Mouse (Mus musculus): ENCODE measurements around the gene Afap1.

Gene Afap1

GRCm38 (mm10) chr5:35893093-35893804 is at the start of gene Afap1:
Afap1 (plus strand) TSS chr5:35893319.
- DNase-seq (ENCODE audit: low read depth, low spot score): peak; percentile 98

GRCm38 (mm10) chr5:35851485-35851884 is 41.6 kb upstream of the Afap1 start:
- DNase-seq (ENCODE audit: low read depth, low spot score): no peak

- DNase-seq (ENCODE audit: low read depth, low spot score): no peak
These were observed 39.7 kb upstream of the Afap1 start for GRCm38 (mm10) chr5:35853463-35853862.

- DNase-seq (ENCODE audit: low read depth, low spot score): no peak
These were observed 36.9 kb upstream of the Afap1 start for GRCm38 (mm10) chr5:35856245-35856644.

GRCm38 (mm10) chr5:35858069-35858468 is 35.0 kb upstream of the Afap1 start:
- peak; percentile 53 for DNase-seq (ENCODE audit: low read depth, low spot score)

GRCm38 (mm10) chr5:35861456-35861855 is 31.7 kb upstream of the Afap1 start:
- DNase-seq (ENCODE audit: low read depth, low spot score): no peak

GRCm38 (mm10) chr5:35869973-35870372 is 23.1 kb upstream of the Afap1 start:
- DNase-seq (ENCODE audit: low read depth, low spot score): no peak

- peak; percentile 68 for DNase-seq (ENCODE audit: low read depth, low spot score)
These were observed 22.6 kb upstream of the Afap1 start for GRCm38 (mm10) chr5:35870408-35871012.

- no peak for DNase-seq (ENCODE audit: low read depth, low spot score)
These were observed 19.7 kb upstream of the Afap1 start for GRCm38 (mm10) chr5:35873382-35873781.

GRCm38 (mm10) chr5:35876236-35876635 is 16.9 kb upstream of the Afap1 start:
- no peak for DNase-seq (ENCODE audit: low read depth, low spot score)

GRCm38 (mm10) chr5:35879199-35879598 is 13.9 kb upstream of the Afap1 start:
- DNase-seq (ENCODE audit: low read depth, low spot score): no peak

- no peak for DNase-seq (ENCODE audit: low read depth, low spot score)
These were observed 10.7 kb upstream of the Afap1 start for GRCm38 (mm10) chr5:35882391-35882790.

- DNase-seq (ENCODE audit: low read depth, low spot score): peak; percentile 17
These were observed 8.9 kb upstream of the Afap1 start for GRCm38 (mm10) chr5:35884262-35884661.

GRCm38 (mm10) chr5:35884689-35885088 is 8.4 kb upstream of the Afap1 start:
- DNase-seq (ENCODE audit: low read depth, low spot score): peak; percentile 15

GRCm38 (mm10) chr5:35888959-35889358 is 4.2 kb upstream of the Afap1 start:
- DNase-seq (ENCODE audit: low read depth, low spot score): peak; percentile 20

GRCm38 (mm10) chr5:35889641-35890040 is 3.5 kb upstream of the Afap1 start:
- DNase-seq (ENCODE audit: low read depth, low spot score): no peak

GRCm38 (mm10) chr5:35890985-35891730 is 2.0 kb upstream of the Afap1 start:
- no peak for DNase-seq (ENCODE audit: low read depth, low spot score)

GRCm38 (mm10) chr5:35892363-35892762 is 756 bp upstream of the Afap1 start:
- DNase-seq (ENCODE audit: low read depth, low spot score): no peak

- DNase-seq (ENCODE audit: low read depth, low spot score): peak; percentile 19
These were observed 714 bp downstream of the Afap1 start for GRCm38 (mm10) chr5:35893805-35894260.

GRCm38 (mm10) chr5:35894295-35895047 is 1.4 kb downstream of the Afap1 start:
- no peak for DNase-seq (ENCODE audit: low read depth, low spot score)

- no peak for DNase-seq (ENCODE audit: low read depth, low spot score)
These were observed 2.8 kb downstream of the Afap1 start for GRCm38 (mm10) chr5:35895926-35896325.

GRCm38 (mm10) chr5:35896556-35896955 is 3.4 kb downstream of the Afap1 start:
- DNase-seq (ENCODE audit: low read depth, low spot score): no peak

Measured in CD4-positive helper T cell, adult 2 months (primary cell).